Mouse (Mus musculus): ENCODE results near the gene Stambp. TPM values are rescaled to one million over a fixed set of nuclear protein-coding genes. Genes with fewer than 3 reads are reported as not detected.

Stambp gene
- total RNA-seq, 4 experiments from 2014 or later: 36.2 to 39.9 (median 37.7) TPM

- no peak for DNase-seq (ENCODE audit: low spot score in 2 of 2)
Observed at GRCm38 (mm10) chr6:83503361-83503760, 69.2 kb downstream of the Stambp start.

- DNase-seq (ENCODE audit: low spot score in 2 of 2): no peak
Observed at GRCm38 (mm10) chr6:83502656-83503055, 69.9 kb downstream of the Stambp start.

- DNase-seq (ENCODE audit: low spot score in 2 of 2): no peak
Observed at GRCm38 (mm10) chr6:83501524-83502310, 70.8 kb downstream of the Stambp start.

- no peak for DNase-seq (ENCODE audit: low spot score in 2 of 2)
Observed at GRCm38 (mm10) chr6:83500462-83500861, 72.1 kb downstream of the Stambp start.

GRCm38 (mm10) chr6:83499078-83499477 lies 73.5 kb downstream of the Stambp start:
- no peak for DNase-seq (ENCODE audit: low spot score in 2 of 2)

GRCm38 (mm10) chr6:83496753-83497710 lies 75.5 kb downstream of the Stambp start:
- no peak for DNase-seq (ENCODE audit: low spot score in 2 of 2)

GRCm38 (mm10) chr6:83496009-83496752 lies 76.3 kb downstream of the Stambp start:
- DNase-seq (ENCODE audit: low spot score in 2 of 2): no peak

Other genes with a start within 250 kb of the Stambp start
- 10 to 100 TPM in 1 of 4 experiments, 1 to 10 TPM in 3; 5.7 to 10.6 (median 9.5) TPM for gene Mthfd2, start 246.8 kb downstream of the Stambp start, total RNA-seq (2022)
- 10 to 100 TPM; 20.5 to 31.0 (median 26.1) TPM for gene Mob1a, start 246.7 kb downstream of the Stambp start, total RNA-seq (2022)
- 10 to 100 TPM; 33.5 to 55.4 (median 42.2) TPM for gene Bola3, start 223.6 kb downstream of the Stambp start, total RNA-seq (2022)
- 10 to 100 TPM; 53.5 to 65.9 (median 58.5) TPM for gene Tet3, start 113.6 kb downstream of the Stambp start, total RNA-seq (2022)
- gene Dguok, start 65.8 kb downstream of the Stambp start, total RNA-seq (2022): 10 to 100 TPM; 32.7 to 37.0 (median 35.8) TPM
- not detected for gene Actg2, start 36.5 kb downstream of the Stambp start, total RNA-seq (2022)
- not detected for gene Clec4f, start 83.5 kb upstream of the Stambp start, total RNA-seq (2022)
- gene Cd207, start 105.1 kb upstream of the Stambp start, total RNA-seq (2022): not detected
- gene Vax2, start 138.5 kb upstream of the Stambp start, total RNA-seq (2022): not detected
- gene Atp6v1b1, start 170.3 kb upstream of the Stambp start, total RNA-seq (2022): under 1 TPM in 3 of 4 experiments, not detected in 1; 0.22 to 0.82 (median 0.29) TPM
- gene Ankrd53, start 189.9 kb upstream of the Stambp start, total RNA-seq (2022): not detected
- gene Tex261, start 203.1 kb upstream of the Stambp start, total RNA-seq (2022): 10 to 100 TPM; 48.3 to 59.3 (median 53.5) TPM
- gene Nagk, start 222.3 kb upstream of the Stambp start, total RNA-seq (2022): 10 to 100 TPM; 45.1 to 56.5 (median 51.3) TPM

Data from layer of hippocampus, adult 8-10 months (tissue).